ENCODE assay signal across 22 mouse cellular contexts in the genomic region with DNA sequence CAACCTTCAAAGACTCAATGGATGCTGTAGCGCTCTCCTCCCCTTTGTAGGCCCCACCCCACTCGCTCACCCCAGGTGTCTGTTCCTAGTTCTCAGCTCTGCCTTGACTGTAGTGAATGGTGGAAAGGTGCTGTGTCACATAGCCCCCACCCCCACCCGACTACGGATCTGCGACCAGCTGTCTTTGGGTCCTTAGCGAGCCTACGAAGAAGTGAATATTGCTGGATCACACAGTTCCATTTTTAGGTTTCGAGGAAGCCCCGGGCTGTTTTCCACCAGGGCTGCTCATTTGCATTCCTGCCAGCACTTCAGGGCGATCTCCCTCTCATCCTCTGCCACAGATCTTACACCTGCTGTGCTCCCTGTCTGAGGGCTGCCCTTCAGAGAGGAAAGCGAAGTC. TPM values are rescaled to one million over a fixed set of nuclear protein-coding genes. Genes with fewer than 3 reads are reported as not detected.
A peak's percentile ranks its signal among the peaks of the same experiment; 100 is the strongest.
DNase-seq lines count a peak whose midpoint lies in the region; TF ChIP-seq lines count a peak whose summit lies in the region.
"Had no signal": no experiment of that assay in that cellular context is flagged by ENCODE, and none has a peak within 500 bp of the region (broad histone marks: within the 10 kb centered on the region; RNA-seq: fewer than 3 reads in every experiment).

No protein-coding gene starts in this region.

- H3K27me3 ChIP-seq in E14TG2a.4 (ENCODE audit: insufficient read depth, low read length): no peaks in the 10 kb centered on the region
- H3K27me3 ChIP-seq: liver, embryonic 13.5 days had no signal

- no peaks in the 10 kb centered on the region for H3K36me3 ChIP-seq in E14TG2a.4 (ENCODE audit: insufficient read depth, low read length)
- H3K36me3 ChIP-seq: hindbrain, embryonic 13.5 days; limb, embryonic 12.5 days; liver, embryonic 13.5 days had no signal

- peak; percentile 63 to 72 for DNase-seq in gastrocnemius, adult 8-10 months (ENCODE audit: low spot score in 2 of 2)
- DNase-seq in gastrocnemius, postnatal 10 days: no peak
- DNase-seq in right cerebral cortex, postnatal 10 days (ENCODE audit: low spot score in 2 of 2): peak; percentile 49 to 61
- no peak for DNase-seq in right cerebral cortex, postnatal 36 days (ENCODE audit: low spot score in 2 of 2)
- peak; percentile 53 for DNase-seq in brain, adult 2 months (ENCODE audit: low read depth, low spot score)
- no peak for DNase-seq in embryo, embryonic 10.5 days (ENCODE audit: low spot score)
- DNase-seq in embryo, embryonic 10 days (ENCODE audit: low spot score): no peak
- DNase-seq: adrenal gland, postnatal 36 days; cerebellum, adult 9-10 months; heart, postnatal 10 days; kidney, adult 9 months; kidney, postnatal 25 days; liver, embryonic 13.5 days; lung, embryonic 14.5 days; lung, postnatal 36 days had no signal

- peaks cover 65% of the 10 kb centered on the region for H3K4me1 ChIP-seq in E14TG2a.4 (replicated peaks; ENCODE audit: low read depth, low read length)

- 0 out of 2 replicates have a peak overlapping the region, but pooled peaks have one; percentile 14 for H3K4me3 ChIP-seq in E14TG2a.4 (replicated peaks; ENCODE audit: low read length)
- H3K4me3 ChIP-seq: hindbrain, embryonic 13.5 days; limb, embryonic 12.5 days; liver, embryonic 13.5 days had no signal

- peaks cover 6% of the 10 kb centered on the region; the same call in 1 of the 2 replicates for H3K9me3 ChIP-seq in E14TG2a.4 (ENCODE audit: low read length)
- H3K9me3 ChIP-seq: G1E; hindbrain, embryonic 13.5 days; liver, embryonic 13.5 days had no signal

- no peak for TF ChIP-seq CTCF in E14TG2a.4 (conservative IDR thresholded peaks at IDR 0.05; ENCODE audit: low read length)

RNA-seq across cellular contexts. Expression of gene Rac2, which starts 10.8 kb away (rescaled TPM):
- total RNA-seq in gastrocnemius, adult 8-10 months (2022): 1 to 10 TPM in 2 of 4 experiments, not detected in 2; 1.1 to 1.3 TPM
- 10 to 100 TPM in 1 of 2 experiments, 1 to 10 TPM in 1; 1.7 to 12.4 TPM for total RNA-seq in gastrocnemius, postnatal 10 days (2021)

RNA-seq across cellular contexts. Expression of gene Cyth4, which starts 13.5 kb away (rescaled TPM):
- total RNA-seq in gastrocnemius, adult 8-10 months (2022): 1 to 10 TPM in 2 of 4 experiments, under 1 TPM in 2; 0.80 to 1.9 (median 1.1) TPM
- total RNA-seq in gastrocnemius, postnatal 10 days (2021): 1 to 10 TPM; 3.1 to 7.7 TPM

RNA-seq across cellular contexts. Expression of gene Sstr3, which starts 38.9 kb away (rescaled TPM):
- not detected for total RNA-seq in gastrocnemius, adult 8-10 months (2022)
- total RNA-seq in gastrocnemius, postnatal 10 days (2021): under 1 TPM in 1 of 2 experiments, not detected in 1; 0.40 TPM
- total RNA-seq: common myeloid progenitor, adult 5-6 weeks; megakaryocyte-erythroid progenitor cell, adult 5-6 weeks; neutrophil, adult 5-6 weeks had no signal

RNA-seq across cellular contexts. Expression of gene C1qtnf6, which starts 52.1 kb away (rescaled TPM):
- total RNA-seq in gastrocnemius, adult 8-10 months (2022): 1 to 10 TPM in 3 of 4 experiments, under 1 TPM in 1; 0.82 to 2.9 (median 1.6) TPM
- total RNA-seq in gastrocnemius, postnatal 10 days (2021): 10 to 100 TPM; 53.5 to 58.3 TPM

Comparison
In these comparisons a context has a peak if more than half of its experiments do, and no peak if none do; other contexts are left out.
1. DNase-seq: peak in gastrocnemius, adult 8-10 months (2 of 2), right cerebral cortex, postnatal 10 days (2 of 2) and brain, adult 2 months (single experiment); none in gastrocnemius, postnatal 10 days (single experiment), right cerebral cortex, postnatal 36 days (0 of 2), embryo, embryonic 10.5 days (single experiment) and embryo, embryonic 10 days (single experiment).